Mouse (Mus musculus) cerebellum, postnatal 36 days (tissue): ENCODE measurements at regions not wholly inside any gene's neighbourhood (a gene's known extent, or its start where the extent isn't known, plus 50 kb on each side); places are given as distances from the start of the nearest gene placed in this dataset.
A peak's percentile ranks its signal among the peaks of the same experiment; 100 is the strongest.

Experiments
- DNase-seq, 2 experiments: peaks; one replicate each; pipeline ENCODE4 v3.0.0; 2021 to 2022; ENCODE audit warnings: mixed read lengths in 2 of 2

DNA sequence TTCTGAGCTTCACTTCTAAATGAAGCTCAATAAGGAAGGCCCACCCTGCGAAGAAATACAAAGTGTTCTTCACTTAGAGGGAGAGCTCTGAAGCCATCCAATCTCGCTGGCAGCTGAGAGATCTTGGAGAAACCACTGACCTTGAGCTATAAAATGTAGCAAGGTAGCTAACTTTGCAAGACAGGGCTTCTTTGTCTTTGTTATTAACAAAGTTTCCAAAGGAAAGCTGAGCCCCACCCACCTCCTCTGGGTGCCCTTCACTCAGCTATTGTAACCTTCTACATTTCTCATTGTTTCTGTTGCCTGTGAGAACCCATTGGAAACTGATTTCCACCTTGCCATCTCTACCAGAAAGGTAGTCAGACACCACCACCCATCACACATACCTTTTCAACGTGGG, 57.2 kb upstream of the Usp9x start:
- no peak for DNase-seq

DNA sequence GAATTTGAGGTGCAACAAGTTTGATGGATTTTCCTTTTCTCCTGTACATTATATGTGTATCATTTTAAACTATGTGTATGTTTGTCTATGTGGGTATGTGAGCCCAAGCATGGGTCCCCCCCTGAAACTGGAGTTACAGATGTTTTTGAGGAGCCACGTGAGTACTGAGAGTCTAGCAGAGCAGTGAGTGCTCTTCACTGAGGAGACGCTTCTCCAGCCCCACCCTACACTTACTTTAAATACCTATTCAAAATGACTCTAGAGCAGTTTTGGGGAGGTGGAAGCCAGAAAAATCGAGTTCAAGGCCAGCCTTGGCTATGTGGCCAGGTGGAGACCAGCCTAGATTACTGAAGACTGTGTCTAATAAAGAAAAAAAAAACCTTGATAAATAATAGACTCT, 58.2 kb upstream of the Usp9x start:
- no peak for DNase-seq

DNA sequence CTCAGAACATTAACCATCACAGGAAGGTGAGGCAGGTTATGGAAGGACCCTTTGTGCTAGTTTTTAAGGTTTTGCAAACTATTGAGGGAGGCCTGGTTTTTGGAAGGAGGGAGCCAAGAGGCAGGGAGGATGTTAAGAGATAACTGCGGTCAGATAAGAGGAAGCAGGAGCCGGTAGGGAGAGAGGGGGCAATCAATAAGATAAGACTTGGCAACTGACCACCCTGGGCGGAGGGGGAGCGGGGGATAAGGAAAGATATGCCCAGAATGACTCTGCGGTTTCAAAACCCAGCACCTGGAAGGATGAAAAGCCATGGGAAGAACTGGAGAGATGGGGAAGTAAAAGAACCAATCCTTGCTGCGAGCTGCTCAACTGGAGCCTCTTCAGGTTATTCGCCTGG, 80.5 kb upstream of the Usp9x start:
- DNase-seq: no peak

DNA sequence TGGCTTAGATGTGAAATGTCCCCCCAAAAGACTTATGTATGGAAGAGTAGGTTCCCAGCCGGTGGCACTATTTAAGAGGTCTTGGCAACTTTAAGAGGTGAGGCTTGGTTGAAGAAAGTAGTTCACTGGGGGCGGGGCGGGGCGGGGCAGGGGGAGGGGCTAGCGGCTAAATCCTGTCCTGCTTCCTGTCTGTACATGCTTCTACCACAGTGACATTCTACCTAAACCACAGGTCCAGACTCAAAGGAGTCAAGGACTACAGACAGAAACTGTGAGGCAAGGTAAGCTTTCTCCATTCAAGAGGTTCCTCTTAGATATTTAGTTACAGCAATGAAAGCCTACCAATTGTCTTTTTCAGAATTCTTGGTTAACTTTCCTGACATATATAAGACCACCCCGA, 93.6 kb upstream of the Usp9x start:
- DNase-seq: no peak

DNA sequence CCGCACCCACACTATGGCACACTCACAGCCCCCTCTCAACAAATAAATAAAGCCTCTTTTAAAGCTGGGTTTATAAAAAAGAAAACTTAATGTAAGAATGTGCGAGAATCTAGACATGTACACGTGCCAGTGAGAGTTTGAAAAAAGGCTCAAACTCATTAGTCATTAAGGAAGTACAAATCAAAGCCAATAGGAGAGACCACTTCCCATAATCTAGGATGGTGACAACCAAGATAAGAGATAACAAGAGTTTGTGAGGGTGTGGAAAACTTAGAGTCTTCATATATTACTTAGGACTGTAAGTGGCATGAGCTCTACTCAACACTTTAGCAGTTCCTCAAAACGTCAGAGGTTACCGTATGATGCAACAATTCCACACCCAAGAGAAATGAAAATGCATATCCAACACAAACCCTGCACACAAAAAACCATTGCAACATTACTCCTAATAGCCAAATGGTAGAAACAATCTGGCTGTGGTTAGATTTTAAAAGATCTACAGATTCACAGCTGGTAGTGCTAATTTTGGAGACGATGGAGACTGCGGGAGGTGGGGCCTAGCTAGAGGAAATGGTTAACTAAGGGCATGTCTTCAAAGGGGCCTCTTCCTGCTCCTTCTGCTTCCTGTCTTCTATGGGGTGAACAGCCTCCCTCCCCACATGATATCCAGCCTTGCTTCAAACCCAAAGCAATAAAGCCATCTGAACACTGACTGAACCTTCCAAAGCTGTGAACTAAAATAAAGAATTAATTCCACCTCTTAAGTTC, 102.1 kb upstream of the Usp9x start:
- DNase-seq: no peak

DNA sequence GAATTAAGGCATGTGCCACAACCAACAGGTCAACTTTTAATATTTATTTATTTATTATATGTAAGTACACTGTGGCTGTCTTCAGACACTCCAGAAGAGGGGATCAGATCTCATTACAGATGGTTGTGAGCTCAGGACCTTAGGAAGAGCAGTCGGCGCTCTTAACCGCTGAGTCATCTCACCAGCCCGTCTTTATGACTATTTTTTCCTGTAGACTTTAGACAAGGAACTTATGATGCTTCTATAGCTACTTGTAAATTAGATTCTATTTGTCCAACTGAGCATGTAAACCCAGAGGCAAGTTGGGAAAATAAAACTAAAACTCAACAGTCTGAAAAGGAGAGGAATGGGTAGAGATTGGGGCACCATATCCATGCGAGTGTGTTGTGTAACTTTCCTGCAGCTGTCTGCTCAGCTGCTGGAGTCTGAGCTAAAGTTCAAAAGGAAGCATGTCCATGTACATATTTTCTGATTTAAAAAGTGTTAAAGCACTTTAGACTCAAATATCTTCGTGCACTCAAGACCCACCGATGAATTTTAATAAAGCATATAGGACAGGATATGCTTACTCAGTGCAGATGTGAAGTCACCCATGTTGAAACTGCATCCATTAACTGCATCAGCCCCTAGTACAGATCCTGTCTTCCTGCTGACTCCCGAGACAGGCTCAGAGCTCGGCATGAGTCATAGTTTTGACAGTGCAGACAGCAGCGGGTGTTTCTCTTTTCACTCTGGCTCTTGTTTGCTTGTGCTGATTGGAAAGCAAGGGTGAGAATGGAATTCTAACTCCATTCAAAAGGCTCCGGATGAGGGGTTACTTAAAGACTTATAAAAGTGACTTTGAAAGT, 111.6 kb upstream of the Usp9x start:
- no peak for DNase-seq

DNA sequence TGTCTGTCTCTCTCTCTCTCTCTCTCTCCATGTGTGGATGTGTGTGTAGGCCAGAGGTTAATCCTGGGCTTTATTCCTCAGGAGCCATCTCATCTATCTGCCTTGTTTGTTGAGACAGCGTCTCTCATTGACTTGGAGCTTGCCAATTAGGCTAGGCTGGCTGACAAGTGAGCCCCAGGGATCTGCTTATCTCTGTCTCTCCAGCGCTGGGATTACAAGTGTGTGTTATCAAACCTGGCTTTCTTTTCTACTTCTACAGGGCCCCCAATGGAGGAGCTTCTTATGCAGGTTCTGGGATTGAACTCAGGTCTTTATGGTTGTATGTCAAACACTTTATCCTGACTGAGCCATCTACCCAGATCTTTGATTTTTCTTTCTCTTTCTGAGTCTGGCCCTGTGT, 112.4 kb upstream of the Usp9x start:
- DNase-seq: no peak

DNA sequence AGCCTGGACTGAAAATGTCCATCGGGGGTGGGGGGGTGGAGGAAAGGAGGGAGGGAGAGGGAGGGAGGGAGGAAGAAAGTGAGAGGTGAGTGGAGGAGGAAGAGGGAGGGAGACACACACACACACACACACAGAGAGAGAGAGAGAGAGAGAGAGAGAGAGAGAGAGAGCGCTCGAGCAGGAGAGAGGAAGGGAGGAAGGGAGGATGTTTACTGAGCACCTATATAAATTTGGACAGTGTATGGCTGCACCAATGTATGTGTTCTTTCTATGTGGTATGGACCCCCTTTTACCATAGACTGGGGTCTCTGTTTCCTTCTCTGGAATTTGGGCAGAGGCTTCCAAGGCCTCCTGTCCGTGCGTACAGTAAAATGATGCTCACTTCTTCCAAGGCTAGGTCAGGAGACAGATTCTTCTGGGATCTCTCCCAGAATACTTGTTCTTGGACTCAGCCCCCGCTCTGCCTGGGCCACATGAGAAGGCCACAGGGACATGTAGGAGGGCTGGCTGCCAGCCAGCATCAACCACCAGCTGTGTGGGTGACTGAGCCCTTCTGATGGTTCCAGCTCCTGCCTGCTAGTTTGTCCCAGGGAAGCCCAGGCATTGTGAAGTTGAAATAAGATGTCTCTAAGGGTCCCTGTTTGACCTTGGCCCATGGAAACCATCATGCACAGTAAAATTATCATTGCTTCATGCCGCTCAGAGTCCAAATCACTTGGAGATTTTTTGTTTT, 120.2 kb upstream of the Usp9x start:
- DNase-seq: no peak

DNA sequence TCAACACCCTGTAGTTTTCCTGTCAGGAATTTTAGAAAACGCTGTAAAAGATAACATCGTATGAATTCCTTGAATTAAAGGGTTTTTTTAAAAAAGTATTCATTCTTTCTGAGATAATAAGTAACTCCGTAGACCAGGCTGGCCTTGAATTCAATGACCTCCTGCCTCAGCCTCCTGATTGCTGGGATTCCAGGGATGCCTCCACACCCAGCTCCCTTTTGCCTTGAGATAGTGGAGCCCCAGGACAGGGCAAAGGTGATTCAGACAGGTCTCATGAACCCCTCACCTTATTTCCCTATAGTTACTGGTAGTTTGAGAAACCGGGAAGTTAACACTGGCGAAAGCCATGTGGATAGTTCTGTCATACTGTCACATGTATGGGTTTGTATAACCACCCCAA, 128.8 kb upstream of the Usp9x start:
- DNase-seq: no peak

DNA sequence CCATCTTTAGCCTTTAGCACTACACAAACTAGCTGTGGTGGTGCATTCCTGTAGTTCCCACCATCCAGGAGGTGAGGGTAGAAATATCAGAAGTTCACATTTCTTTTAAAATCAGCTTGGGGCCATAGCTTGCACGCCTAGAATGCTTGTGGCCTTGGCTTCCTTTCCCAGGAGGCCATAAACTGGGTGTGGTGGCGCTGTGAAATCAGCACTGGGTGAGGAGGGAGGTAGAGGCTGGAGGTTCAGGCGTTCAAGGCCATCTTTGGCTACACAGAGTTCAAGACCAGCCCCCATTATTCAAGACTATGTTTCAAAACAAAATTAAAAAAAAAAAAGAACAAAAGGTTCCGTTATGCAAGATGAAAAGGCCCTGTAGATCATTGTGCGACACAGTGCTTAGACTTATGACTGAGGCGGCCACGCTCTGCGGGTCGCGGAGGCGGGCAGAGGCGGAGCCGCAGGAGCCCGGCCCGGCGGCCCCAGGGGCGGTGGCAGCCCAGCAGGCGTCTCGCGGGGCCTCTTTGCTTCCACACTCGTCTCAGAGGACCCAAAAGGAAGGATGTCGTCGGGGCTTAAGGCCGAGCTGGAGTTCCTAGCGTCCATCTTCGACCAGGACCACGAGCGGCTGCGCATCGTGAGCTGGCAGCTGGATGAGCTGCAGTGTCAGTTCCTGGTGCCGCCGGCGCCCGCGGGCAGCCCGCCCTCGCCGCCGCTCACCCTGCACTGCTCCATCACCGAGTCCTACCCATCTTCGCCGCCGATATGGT, 134.7 kb upstream of the Usp9x start:
- peak; percentile 31 to 45 for DNase-seq

DNA sequence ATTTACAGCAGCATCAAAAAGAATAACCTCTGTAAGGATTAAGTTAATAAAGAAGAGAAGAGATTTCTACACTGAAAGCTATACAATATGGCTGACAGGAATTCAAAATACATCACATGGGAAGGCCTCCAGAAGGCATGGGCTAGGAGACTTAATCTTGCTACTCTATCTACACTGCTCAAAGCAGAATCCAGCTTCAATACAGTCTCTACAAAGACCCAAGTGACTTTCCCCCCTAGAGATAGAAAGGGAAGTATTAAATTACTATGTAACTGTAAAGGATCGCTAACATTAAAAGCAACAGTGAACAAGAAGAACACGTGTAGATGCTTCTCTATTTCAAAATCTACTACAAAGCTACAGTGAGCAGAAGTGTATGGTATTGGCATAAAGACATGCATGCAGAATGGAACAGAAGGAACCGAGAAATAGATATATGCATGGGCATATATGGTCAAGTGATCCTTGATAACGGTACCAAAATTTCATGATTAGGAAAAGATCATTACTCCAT, 137.9 kb upstream of the Usp9x start:
- DNase-seq: no peak

DNA sequence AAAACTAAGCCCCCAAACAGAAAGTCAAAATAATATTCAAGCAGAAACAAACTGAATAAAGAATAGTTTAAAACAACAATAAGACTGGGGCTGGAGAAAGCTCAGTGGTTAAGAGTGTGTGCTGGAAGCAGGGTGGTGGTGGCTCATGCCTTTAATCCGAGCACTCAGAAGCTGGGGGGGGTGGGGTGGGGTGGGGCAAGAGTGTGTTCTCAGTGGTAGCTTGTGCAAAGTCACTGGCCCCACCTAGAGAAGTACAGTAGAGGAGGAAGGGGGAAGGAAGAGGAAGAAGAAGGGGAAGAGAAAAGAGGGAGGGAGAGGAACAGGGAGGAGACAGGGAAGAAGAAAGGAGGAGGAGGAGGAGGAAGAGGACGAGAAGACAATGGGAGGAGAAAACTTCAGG, 141.1 kb upstream of the Usp9x start:
- DNase-seq: no peak

DNA sequence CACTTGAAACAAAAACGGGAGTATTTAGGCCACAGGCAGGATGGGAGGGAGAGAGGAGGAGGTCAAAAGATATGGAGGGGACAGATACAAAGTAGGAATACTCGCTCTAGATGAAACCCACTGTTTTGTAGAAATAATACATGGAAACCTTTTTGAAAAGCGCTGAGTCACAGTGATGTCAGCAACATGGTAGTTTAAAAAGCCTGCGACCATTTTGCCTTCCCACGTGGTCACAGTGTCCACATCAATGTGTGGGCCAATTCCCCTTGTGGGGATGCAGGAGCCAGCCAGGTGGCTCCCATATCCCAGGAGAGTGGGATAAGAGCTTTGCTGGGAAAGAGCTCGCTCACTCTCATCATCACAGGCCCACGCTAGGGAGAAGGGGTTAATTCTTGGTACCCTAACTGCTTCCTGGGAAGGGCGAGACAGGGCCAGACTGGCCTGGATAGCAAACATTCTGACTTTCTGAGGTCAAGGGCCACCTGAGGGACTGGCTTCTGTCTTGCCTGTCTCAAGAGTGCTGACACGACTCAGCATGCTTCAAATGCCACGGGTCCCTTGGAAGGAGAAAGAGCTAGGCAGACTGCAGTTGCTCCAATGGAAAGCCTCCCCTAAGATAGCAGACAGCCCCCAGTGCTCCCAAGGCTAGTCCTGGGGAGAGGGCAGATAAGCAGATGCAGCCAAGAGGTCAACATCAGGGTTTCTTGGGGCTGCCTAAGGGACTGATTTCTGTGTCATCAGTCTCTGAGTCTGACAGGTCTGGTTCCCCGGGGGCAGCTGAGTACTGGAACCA, 143.3 kb upstream of the Usp9x start:
- DNase-seq: no peak

DNA sequence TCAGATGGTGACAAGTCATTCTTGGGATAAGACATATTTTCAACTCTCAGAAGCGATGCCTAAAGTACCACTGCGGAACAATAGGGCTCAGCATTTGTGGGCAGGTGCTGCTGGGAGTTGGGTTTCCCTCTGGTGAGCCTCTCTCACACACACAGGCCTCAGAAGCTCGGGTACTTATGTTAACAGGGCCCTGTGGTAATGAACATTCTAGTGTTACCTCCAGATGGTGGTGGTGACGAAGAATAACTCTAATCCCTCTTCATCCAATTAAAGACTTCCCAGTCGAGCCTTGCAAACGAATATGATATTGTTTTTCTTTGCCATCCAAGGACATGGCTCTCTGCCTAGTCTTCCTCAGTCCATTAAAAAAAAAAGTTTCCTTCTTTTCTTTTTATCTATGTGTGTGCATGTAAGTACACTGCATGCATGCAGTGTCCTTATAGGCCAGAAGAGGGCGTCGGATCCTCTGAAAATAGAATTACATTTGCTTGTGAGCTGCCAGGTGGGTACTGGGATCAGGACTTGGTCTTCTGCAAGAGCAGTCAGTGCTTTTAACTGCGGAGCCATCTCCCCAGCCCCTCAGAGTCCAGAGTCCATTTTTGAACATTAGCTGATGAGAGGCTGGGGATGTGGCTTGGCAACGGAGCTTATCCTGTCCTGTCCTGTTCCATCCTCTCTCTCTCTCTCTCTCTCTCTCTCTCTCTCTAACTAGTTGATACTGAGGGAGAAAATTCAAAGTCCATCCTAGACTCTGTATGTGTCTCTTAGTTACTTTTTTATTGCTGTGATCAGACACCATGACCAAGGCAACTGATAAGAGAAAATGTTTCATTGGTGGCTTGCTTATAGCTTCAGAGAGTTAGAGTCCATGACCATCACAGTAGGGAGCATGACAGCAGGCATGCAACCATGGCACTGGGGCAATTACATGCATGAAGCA, 146.3 kb upstream of the Usp9x start:
- DNase-seq: no peak

DNA sequence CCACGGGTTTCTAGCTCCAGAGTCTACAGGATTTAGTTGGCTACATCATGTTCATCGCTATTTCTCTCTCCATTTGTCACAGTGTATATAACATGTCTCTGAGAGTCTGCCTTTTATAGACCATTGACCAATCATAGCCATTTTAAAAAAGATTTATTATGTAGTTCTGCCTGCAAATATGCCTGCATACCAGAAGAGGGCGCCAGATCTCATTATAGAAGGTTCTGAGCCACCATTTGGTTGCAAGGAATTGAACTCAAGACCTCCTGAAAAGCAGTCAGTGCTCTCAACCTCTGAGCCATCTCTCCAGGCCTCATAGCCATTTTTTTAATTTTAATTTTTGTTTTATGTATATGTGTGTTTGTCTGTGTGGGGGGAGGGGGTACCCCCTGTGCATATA, 151.7 kb upstream of the Usp9x start:
- no peak for DNase-seq

DNA sequence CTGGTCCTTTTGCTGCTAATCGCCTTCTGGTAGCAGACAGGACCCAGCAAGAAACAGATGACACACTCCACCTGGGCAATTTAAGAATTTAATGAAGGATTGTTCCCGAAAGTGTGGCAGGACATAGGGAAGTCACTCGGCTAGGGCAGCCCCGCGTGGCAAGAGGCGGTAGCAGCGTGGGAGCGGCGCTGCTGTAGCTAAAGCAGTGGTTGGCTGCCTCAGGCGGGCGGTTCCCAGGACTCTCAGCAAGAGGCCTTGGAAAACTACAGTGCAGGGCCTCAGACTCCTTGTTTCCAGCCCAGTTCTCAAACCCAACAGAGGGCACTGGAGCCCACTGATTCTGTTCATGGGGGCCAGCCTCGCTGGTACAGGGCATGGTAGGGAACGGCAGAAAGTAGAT, 154.2 kb upstream of the Usp9x start:
- peak in 1 of 2 experiments; percentile 8 for DNase-seq

DNA sequence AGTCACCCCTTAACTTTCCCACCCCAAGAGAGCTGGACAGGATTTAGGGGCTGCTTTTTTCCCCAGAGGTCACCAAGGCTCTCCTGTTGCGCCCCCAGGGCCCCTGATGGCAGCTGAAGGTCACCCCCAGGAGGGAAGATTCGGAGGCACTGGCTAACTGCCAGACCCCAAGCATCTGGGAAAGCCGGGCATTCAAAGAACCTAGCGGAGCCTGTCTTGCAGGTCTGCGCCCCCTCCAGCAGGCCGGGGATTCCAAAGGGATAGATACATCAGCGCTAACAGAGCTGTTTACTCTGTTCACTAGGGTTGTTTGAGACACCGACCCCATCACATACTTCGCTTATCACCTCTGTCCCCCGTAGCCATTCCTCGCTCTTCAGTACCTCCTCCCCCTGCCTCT, 154.6 kb upstream of the Usp9x start:
- DNase-seq: no peak

DNA sequence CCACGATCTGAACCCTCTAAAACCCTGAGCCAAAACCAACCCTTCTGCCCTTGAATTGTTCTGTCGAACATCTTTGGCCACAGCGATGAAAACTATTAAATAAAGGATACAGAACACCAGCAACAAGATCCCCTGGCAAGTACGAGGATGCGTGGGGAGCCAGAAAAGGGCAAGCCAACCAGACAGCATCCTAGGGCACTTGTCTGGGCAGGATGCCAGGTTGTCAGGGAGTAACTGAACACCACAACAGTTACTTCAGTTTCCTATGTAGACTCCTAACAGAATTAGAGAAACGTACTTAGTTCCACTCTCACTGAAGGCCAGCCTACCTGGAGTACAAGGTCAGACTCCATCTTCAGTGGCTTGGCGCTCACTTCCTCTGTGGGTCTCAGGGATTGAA, 138.4 kb upstream of the Med14 start:
- no peak for DNase-seq

DNA sequence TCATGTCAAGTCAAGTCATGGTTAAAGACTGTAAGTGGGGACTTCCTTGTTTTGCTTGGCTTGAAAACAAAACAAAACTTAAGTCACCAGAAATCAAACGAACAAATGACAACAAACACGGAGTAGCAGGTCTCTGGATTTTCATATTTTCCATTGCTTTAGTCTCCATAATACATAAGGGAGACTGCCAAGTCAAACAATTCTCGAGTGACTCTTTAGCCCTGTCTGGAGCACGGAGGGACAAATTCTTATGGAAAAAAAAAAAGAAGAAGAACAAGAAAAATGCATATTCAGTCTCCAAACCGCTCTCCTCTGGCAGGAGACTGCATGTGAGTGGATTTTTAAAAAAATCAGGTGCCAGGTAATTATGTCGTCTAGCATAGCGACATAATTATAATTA, 129.6 kb upstream of the Med14 start:
- no peak for DNase-seq

DNA sequence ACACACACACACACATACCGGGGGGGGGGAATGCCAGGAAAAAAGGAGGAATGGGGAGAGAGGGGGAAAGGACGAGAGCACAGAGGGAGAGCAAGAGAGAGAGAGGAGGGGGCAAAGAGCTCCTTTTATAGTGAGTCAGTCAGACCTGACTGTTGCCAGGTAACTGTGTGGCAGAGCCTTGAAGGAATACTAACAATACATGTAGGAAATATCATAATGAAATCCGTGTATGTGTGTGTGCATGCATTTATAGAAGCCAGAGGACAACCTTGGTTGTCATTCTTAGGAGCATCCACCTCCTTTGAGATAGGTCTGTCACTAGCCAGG, 127.6 kb upstream of the Med14 start:
- no peak for DNase-seq
